Mouse (Mus musculus) kidney, adult 8-10 months (tissue): Measurements from ENCODE around the gene Tspan9.

Experiments used
- DNase-seq, 2 experiments: peaks; one replicate each; pipeline ENCODE4 v3.0.0; 2022

Gene Tspan9

GRCm38 (mm10) chr6:128011781-128012180, 131.6 kb downstream of the Tspan9 start:
- DNase-seq = no peak

GRCm38 (mm10) chr6:128011071-128011477, 132.3 kb downstream of the Tspan9 start:
- DNase-seq = no peak

GRCm38 (mm10) chr6:128010135-128010971, 133.0 kb downstream of the Tspan9 start:
- no peak for DNase-seq

GRCm38 (mm10) chr6:128007982-128008562, 135.3 kb downstream of the Tspan9 start:
- no peak for DNase-seq

- no peak for DNase-seq
Measured at GRCm38 (mm10) chr6:128007241-128007701, 136.1 kb downstream of the Tspan9 start.

- DNase-seq = no peak
Measured at GRCm38 (mm10) chr6:128006156-128006555, 137.2 kb downstream of the Tspan9 start.

GRCm38 (mm10) chr6:128004544-128004943, 138.8 kb downstream of the Tspan9 start:
- DNase-seq = no peak

GRCm38 (mm10) chr6:128003542-128003941, 139.9 kb downstream of the Tspan9 start:
- no peak for DNase-seq

GRCm38 (mm10) chr6:128002667-128003066, 140.7 kb downstream of the Tspan9 start:
- no peak for DNase-seq

- DNase-seq = no peak
Measured at GRCm38 (mm10) chr6:128002104-128002503, 141.3 kb downstream of the Tspan9 start.

- DNase-seq = no peak
Measured at GRCm38 (mm10) chr6:128001587-128001986, 141.8 kb downstream of the Tspan9 start.

GRCm38 (mm10) chr6:128000777-128001176, 142.6 kb downstream of the Tspan9 start:
- no peak for DNase-seq

GRCm38 (mm10) chr6:127999118-127999517, 144.3 kb downstream of the Tspan9 start:
- DNase-seq = no peak

GRCm38 (mm10) chr6:127996928-127997327, 146.5 kb downstream of the Tspan9 start:
- DNase-seq = no peak

- DNase-seq = no peak
Measured at GRCm38 (mm10) chr6:127992993-127993392, 150.4 kb downstream of the Tspan9 start.

GRCm38 (mm10) chr6:127991509-127992176, 151.8 kb downstream of the Tspan9 start:
- DNase-seq = no peak

- peak in 1 of 2 experiments; percentile 34 for DNase-seq
Measured at GRCm38 (mm10) chr6:127989624-127990212, 153.7 kb downstream of the Tspan9 start.

- DNase-seq = no peak
Measured at GRCm38 (mm10) chr6:127988944-127989494, 154.4 kb downstream of the Tspan9 start.

GRCm38 (mm10) chr6:127987374-127987773, 156.0 kb downstream of the Tspan9 start:
- no peak for DNase-seq

- no peak for DNase-seq
Measured at GRCm38 (mm10) chr6:127986357-127986756, 157.0 kb downstream of the Tspan9 start.

- peak; percentile 43 to 59 for DNase-seq
Measured at GRCm38 (mm10) chr6:127981176-127981575, 162.2 kb downstream of the Tspan9 start.

- no peak for DNase-seq
Measured at GRCm38 (mm10) chr6:127980381-127981045, 162.9 kb downstream of the Tspan9 start.
